Mouse (Mus musculus) forebrain, embryonic 16.5 days (tissue): ENCODE data around the gene Mgat1. TPM values are rescaled to one million over a fixed set of nuclear protein-coding genes. Genes with fewer than 3 reads are reported as not detected.
A peak's percentile ranks its signal among the peaks of the same experiment; 100 is the strongest.

Source experiments
- ATAC-seq: fragments of 200-750 bp; cut with Nextera tagmentation; 2 replicates; pipeline ENCODE4 v1.8.0; 2017; ENCODE audit warnings: mild to moderate bottlenecking, moderate library complexity
- H3K27ac ChIP-seq: fragments of 300-500 bp; sonication (generic); 2 replicates; pipeline ENCODE4 v1.5.1; 2014; ENCODE audit warnings: low read length, control low read depth
- H3K27me3 ChIP-seq: fragments of 300-500 bp; sonication (generic); replicated peaks from 2 replicates; pipeline ENCODE4 v1.6.1; 2014; ENCODE audit warnings: low read length; ENCODE audit not compliant: control insufficient read depth, insufficient read depth
- H3K36me3 ChIP-seq: fragments of 300-500 bp; sonication (generic); 2 replicates; pipeline ENCODE4 v1.6.1; 2014; ENCODE audit not compliant: control insufficient read depth, insufficient read depth
- H3K4me1 ChIP-seq: fragments of 300-500 bp; sonication (generic); replicated peaks from 2 replicates; pipeline ENCODE4 v1.6.1; 2014; ENCODE audit warnings: low read length; ENCODE audit not compliant: control insufficient read depth, insufficient read depth
- H3K4me2 ChIP-seq: fragments of 300-500 bp; sonication (generic); 2 replicates; pipeline ENCODE4 v1.6.1; 2014; ENCODE audit warnings: mild to moderate bottlenecking, low read length, control low read depth
- H3K4me3 ChIP-seq: fragments of 300-500 bp; sonication (generic); replicated peaks from 2 replicates; pipeline ENCODE4 v1.5.1; 2014; ENCODE audit warnings: mild to moderate bottlenecking, low read length, control low read depth
- H3K9ac ChIP-seq: fragments of 300-500 bp; sonication (generic); replicated peaks from 2 replicates; pipeline ENCODE4 v1.6.1; 2014; ENCODE audit warnings: low read depth, low read length, control low read depth
- H3K9me3 ChIP-seq: fragments of 300-500 bp; sonication (generic); 2 replicates; pipeline ENCODE4 v1.6.1; 2016; ENCODE audit warnings: low read length; ENCODE audit not compliant: control insufficient read depth
- WGBS: fragments of 180-500 bp; shearing (Covaris S2); extraction: QIAGEN DNeasy Blood & Tissue Kit; methylation state at CpG from one replicate; pipeline ENCODE4 v1.1.7; 2014; 5-methylcytosine and 5-hydroxymethylcytosine counted together
- polyA plus RNA-seq: library from polyadenylated mRNA; unstranded; fragments of >200 nt; fragmentation: Nextera tagmentation; extraction: Ambion mirVana; gene quantifications from 2 replicates; pipeline ENCODE4 v1.2.1, GENCODE M21; 2015

Mgat1 gene
- polyA plus RNA-seq, 1 experiment from 2014 or later, result 28.0 TPM

GRCm38 (mm10) chr11:49236891-49237290 is 7.1 kb upstream of the Mgat1 start:
- Histone ChIP-seq H3K27ac (no peak overlapping the region), H3K4me3 (no peak overlapping the region), H3K4me2 (no peak overlapping the region), H3K9ac (no peak overlapping the region), H3K9me3 (no peaks in the 10 kb centered on the region), H3K27me3 (no peaks in the 10 kb centered on the region), H3K4me1 (no peaks in the 10 kb centered on the region), H3K36me3 (no peaks in the 10 kb centered on the region)
- ATAC-seq, result no peak
- 63% methylated on average over 1 of the region's 1 CpGs for WGBS

GRCm38 (mm10) chr11:49237532-49237931 is 6.5 kb upstream of the Mgat1 start:
- Histone ChIP-seq H3K4me3 (no peak overlapping the region), H3K36me3 (no peaks in the 10 kb centered on the region), H3K27ac (no peak overlapping the region), H3K4me1 (no peaks in the 10 kb centered on the region), H3K9ac (no peak overlapping the region), H3K4me2 (no peak overlapping the region), H3K27me3 (no peaks in the 10 kb centered on the region), H3K9me3 (no peaks in the 10 kb centered on the region)
- ATAC-seq, result no peak
- WGBS, result 84% methylated on average over 2 of the region's 2 CpGs

DNA sequence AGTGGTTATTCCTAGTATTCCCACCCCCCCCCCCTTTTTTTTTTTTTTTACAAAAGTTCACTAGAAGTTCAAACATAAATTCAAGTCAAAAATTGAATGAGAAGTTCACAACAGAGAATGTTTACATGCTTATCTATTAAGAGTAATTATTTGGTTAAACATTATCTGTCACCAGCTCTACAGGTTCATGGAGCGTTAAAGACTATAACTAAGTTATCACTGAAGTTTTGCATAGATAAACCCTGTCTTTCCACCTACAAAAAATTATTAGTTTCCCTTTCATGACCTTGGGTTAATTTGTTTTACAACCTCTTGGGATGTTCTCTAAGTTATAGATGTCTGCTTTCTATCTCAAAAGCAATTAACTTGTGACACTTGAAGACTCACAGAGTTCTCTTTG is 3.7 kb upstream of the Mgat1 start:
- Histone ChIP-seq H3K27me3 (no peaks in the 10 kb centered on the region), H3K4me2 (no peak overlapping the region), H3K9me3 (no peaks in the 10 kb centered on the region), H3K4me1 (peaks cover 11% of the 10 kb centered on the region), H3K9ac (no peak overlapping the region), H3K4me3 (no peak overlapping the region), H3K27ac (no peak overlapping the region), H3K36me3 (no peaks in the 10 kb centered on the region)
- WGBS, result 92% methylated on average over 1 of the region's 1 CpGs
- no peak for ATAC-seq

DNA sequence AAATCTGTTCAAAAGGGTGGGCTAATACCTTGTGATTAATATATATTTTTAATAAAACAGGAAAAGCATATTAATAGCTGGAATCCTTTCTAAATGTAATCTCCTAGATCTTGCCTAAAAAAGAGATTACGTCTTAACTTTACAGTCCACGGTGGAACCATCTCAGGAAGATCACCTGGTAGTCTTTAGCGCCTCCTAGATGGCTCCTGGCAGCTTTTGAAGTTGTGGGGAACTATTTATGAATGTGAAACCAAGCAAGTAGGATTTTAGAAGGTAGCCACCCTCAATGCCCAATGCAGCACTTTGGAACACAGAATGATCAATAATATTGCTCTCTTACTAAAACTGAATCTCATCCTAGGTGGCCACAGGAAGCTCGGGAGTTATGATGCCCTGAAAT is 3.1 kb upstream of the Mgat1 start:
- no peaks in the 10 kb centered on the region for H3K9me3 ChIP-seq
- H3K4me2 ChIP-seq, result no peak overlapping the region
- H3K4me3 ChIP-seq, result no peak overlapping the region
- 86% methylated on average over 4 of the region's 4 CpGs for WGBS
- H3K36me3 ChIP-seq, result no peaks in the 10 kb centered on the region
- no peak for ATAC-seq
- H3K4me1 ChIP-seq, result peaks cover 17% of the 10 kb centered on the region
- H3K27ac ChIP-seq, result no peak overlapping the region
- H3K27me3 ChIP-seq, result no peaks in the 10 kb centered on the region
- H3K9ac ChIP-seq, result no peak overlapping the region

- H3K27ac ChIP-seq, result no peak overlapping the region
- no peaks in the 10 kb centered on the region for H3K36me3 ChIP-seq
- WGBS, result no CpG with 5 or more reads among the region's 1 CpGs
- no peak for ATAC-seq
- H3K27me3 ChIP-seq, result no peaks in the 10 kb centered on the region
- no peak overlapping the region for H3K4me2 ChIP-seq
- no peaks in the 10 kb centered on the region for H3K9me3 ChIP-seq
- H3K4me3 ChIP-seq, result no peak overlapping the region
- H3K4me1 ChIP-seq, result peaks cover 17% of the 10 kb centered on the region
- no peak overlapping the region for H3K9ac ChIP-seq
Observed at GRCm38 (mm10) chr11:49241471-49241870, 2.5 kb upstream of the Mgat1 start.

DNA sequence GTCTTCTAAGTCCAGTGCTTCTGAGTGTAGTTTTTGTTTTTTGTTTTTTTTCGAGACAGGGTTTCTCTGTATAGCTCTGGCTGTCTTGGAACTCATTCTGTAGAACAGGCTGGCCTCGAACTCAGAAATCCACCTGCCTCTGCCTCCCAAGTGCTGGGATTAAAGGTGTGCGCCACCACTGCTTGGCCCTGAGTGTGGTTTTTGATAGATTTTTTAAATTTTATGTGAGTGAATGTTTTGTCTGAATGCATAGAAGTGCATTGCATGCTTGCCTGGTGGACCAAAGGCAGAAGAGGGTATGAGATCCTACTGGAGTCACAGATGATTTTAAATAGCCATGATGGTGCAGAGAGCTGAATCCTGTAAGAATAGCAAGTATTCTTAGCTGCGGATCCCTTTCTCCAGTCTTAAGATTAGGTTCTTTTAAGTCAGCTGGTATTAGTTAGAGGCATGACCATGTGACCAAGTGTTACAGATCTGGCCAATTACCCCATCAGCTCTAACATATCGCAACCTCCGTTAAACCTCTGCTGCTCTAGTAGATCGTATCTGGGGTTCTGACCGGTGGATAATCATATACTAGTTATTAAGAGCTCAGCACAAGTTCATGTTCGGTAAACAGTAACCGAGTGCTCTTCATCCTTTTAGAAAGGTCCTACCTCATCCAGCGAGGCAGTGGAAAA is 906 bp upstream of the Mgat1 start:
- Histone ChIP-seq H3K9me3 (no peaks in the 10 kb centered on the region), H3K4me2 (peak overlapping the region; percentile 74), H3K27me3 (no peaks in the 10 kb centered on the region), H3K27ac (peak overlapping the region; percentile 95), H3K4me1 (peaks cover 17% of the 10 kb centered on the region), H3K4me3 (peak overlapping the region; percentile 75), H3K36me3 (no peaks in the 10 kb centered on the region), H3K9ac (peak overlapping the region; percentile 84)
- ATAC-seq, result peak; percentile 3
- 19% methylated on average over 11 of the region's 11 CpGs for WGBS

GRCm38 (mm10) chr11:49244595-49244930 is 572 bp downstream of the Mgat1 start:
- peak overlapping the region; percentile 74 for H3K4me2 ChIP-seq
- peak overlapping the region; percentile 84 for H3K9ac ChIP-seq
- no peak for ATAC-seq
- H3K27me3 ChIP-seq, result no peaks in the 10 kb centered on the region
- H3K4me3 ChIP-seq, result peak overlapping the region; percentile 75
- no peaks in the 10 kb centered on the region for H3K9me3 ChIP-seq
- peaks cover 17% of the 10 kb centered on the region for H3K4me1 ChIP-seq
- H3K27ac ChIP-seq, result peak overlapping the region; percentile 25
- H3K36me3 ChIP-seq, result no peaks in the 10 kb centered on the region
- WGBS, result 0% methylated on average over 4 of the region's 4 CpGs

DNA sequence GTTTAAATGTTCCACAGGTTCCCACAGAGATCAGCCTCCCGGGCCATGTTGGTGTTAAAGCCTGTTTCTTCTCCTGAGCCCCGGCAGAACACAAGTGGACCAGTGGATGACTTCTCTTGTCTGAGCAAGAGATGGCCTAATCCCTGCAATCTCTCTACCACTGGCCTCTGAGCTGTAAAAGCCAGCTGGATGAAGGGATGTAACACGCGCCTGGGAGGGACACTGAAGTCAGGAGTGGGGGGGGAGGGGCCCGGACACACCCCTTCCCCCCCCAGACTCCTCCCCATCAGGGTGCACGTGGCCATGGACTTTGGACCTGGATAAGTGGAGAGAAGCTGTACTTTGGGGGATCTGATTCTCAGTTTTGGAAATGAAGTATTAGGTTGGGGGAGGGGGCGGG is 1.2 kb downstream of the Mgat1 start:
- H3K4me3 ChIP-seq, result no peak overlapping the region
- no peaks in the 10 kb centered on the region for H3K9me3 ChIP-seq
- H3K4me1 ChIP-seq, result peaks cover 19% of the 10 kb centered on the region
- no peak for ATAC-seq
- H3K4me2 ChIP-seq, result peak overlapping the region; percentile 74
- H3K9ac ChIP-seq, result no peak overlapping the region
- no peaks in the 10 kb centered on the region for H3K27me3 ChIP-seq
- WGBS, result 14% methylated on average over 7 of the region's 7 CpGs
- H3K36me3 ChIP-seq, result no peaks in the 10 kb centered on the region
- H3K27ac ChIP-seq, result no peak overlapping the region

GRCm38 (mm10) chr11:49245634-49246415 is 1.8 kb downstream of the Mgat1 start:
- H3K9ac ChIP-seq, result no peak overlapping the region
- 35% methylated on average over 12 of the region's 12 CpGs for WGBS
- no peak for ATAC-seq
- peaks cover 25% of the 10 kb centered on the region for H3K4me1 ChIP-seq
- no peak overlapping the region for H3K4me3 ChIP-seq
- H3K9me3 ChIP-seq, result no peaks in the 10 kb centered on the region
- no peaks in the 10 kb centered on the region for H3K36me3 ChIP-seq
- H3K27ac ChIP-seq, result no peak overlapping the region
- peak overlapping the region; percentile 74; the same call in 1 of the 2 replicates for H3K4me2 ChIP-seq
- no peaks in the 10 kb centered on the region for H3K27me3 ChIP-seq
